Mouse (Mus musculus): ENCODE data around the gene Rbm19. TPM values are rescaled to one million over a fixed set of nuclear protein-coding genes. Genes with fewer than 3 reads are reported as not detected.

Rbm19 gene
- polyA plus RNA-seq, 1 experiment: 16.8 TPM

GRCm38 (mm10) chr5:120160923-120161658 is 44.8 kb downstream of the Rbm19 start:
- Histone ChIP-seq H3K4me1 (ENCODE audit: control insufficient read depth, insufficient read depth, low read length) (no peaks in the 10 kb centered on the region), H3K4me3 (ENCODE audit: insufficient read depth, low read length) (no peak overlapping the region)
- TF ChIP-seq CTCF (IDR thresholded peaks at IDR 0.05; ENCODE audit: borderline replicate concordance, insufficient read depth, low read length) (no peak), POLR2A (IDR thresholded peaks at IDR 0.05; ENCODE audit: low read depth, low read length) (no peak)

GRCm38 (mm10) chr5:120162689-120163088 is 46.4 kb downstream of the Rbm19 start:
- no peaks in the 10 kb centered on the region for H3K4me1 ChIP-seq (ENCODE audit: control insufficient read depth, insufficient read depth, low read length)
- H3K4me3 ChIP-seq (ENCODE audit: insufficient read depth, low read length): no peak overlapping the region
- no peak overlapping the region for H3K27ac ChIP-seq (ENCODE audit: insufficient read depth, low read length)
- no peak for TF ChIP-seq POLR2A (IDR thresholded peaks at IDR 0.05; ENCODE audit: low read depth, low read length)

More at GRCm38 (mm10) chr5:120160923-120161658, 44.8 kb downstream of the Rbm19 start:
- no peak overlapping the region for H3K27ac ChIP-seq (ENCODE audit: insufficient read depth, low read length)

GRCm38 (mm10) chr5:120163428-120163827 is 47.2 kb downstream of the Rbm19 start:
- no peak overlapping the region for H3K4me3 ChIP-seq (ENCODE audit: insufficient read depth, low read length)
- H3K27ac ChIP-seq (ENCODE audit: insufficient read depth, low read length): no peak overlapping the region
- no peaks in the 10 kb centered on the region for H3K4me1 ChIP-seq (ENCODE audit: control insufficient read depth, insufficient read depth, low read length)
- no peak for TF ChIP-seq CTCF (IDR thresholded peaks at IDR 0.05; ENCODE audit: borderline replicate concordance, insufficient read depth, low read length)
- TF ChIP-seq POLR2A (IDR thresholded peaks at IDR 0.05; ENCODE audit: low read depth, low read length): no peak

GRCm38 (mm10) chr5:120164450-120164849 is 48.2 kb downstream of the Rbm19 start:
- Histone ChIP-seq H3K4me3 (ENCODE audit: insufficient read depth, low read length) (no peak overlapping the region), H3K4me1 (ENCODE audit: control insufficient read depth, insufficient read depth, low read length) (no peaks in the 10 kb centered on the region), H3K27ac (ENCODE audit: insufficient read depth, low read length) (no peak overlapping the region)
- TF ChIP-seq CTCF (IDR thresholded peaks at IDR 0.05; ENCODE audit: borderline replicate concordance, insufficient read depth, low read length) (no peak), POLR2A (IDR thresholded peaks at IDR 0.05; ENCODE audit: low read depth, low read length) (no peak)

GRCm38 (mm10) chr5:120165061-120165942 is 49.0 kb downstream of the Rbm19 start:
- Histone ChIP-seq H3K4me3 (ENCODE audit: insufficient read depth, low read length) (no peak overlapping the region), H3K4me1 (ENCODE audit: control insufficient read depth, insufficient read depth, low read length) (no peaks in the 10 kb centered on the region), H3K27ac (ENCODE audit: insufficient read depth, low read length) (no peak overlapping the region)
- no peak for TF ChIP-seq POLR2A (IDR thresholded peaks at IDR 0.05; ENCODE audit: low read depth, low read length)
- TF ChIP-seq CTCF (IDR thresholded peaks at IDR 0.05; ENCODE audit: borderline replicate concordance, insufficient read depth, low read length): no peak

- H3K4me3 ChIP-seq (ENCODE audit: insufficient read depth, low read length): no peak overlapping the region
- TF ChIP-seq POLR2A (IDR thresholded peaks at IDR 0.05; ENCODE audit: low read depth, low read length): no peak
- TF ChIP-seq CTCF (IDR thresholded peaks at IDR 0.05; ENCODE audit: borderline replicate concordance, insufficient read depth, low read length): no peak
- no peaks in the 10 kb centered on the region for H3K4me1 ChIP-seq (ENCODE audit: control insufficient read depth, insufficient read depth, low read length)
- no peak overlapping the region for H3K27ac ChIP-seq (ENCODE audit: insufficient read depth, low read length)
These were observed 51.6 kb downstream of the Rbm19 start for GRCm38 (mm10) chr5:120167787-120168325.

- H3K4me1 ChIP-seq (ENCODE audit: control insufficient read depth, insufficient read depth, low read length): no peaks in the 10 kb centered on the region
- no peak overlapping the region for H3K27ac ChIP-seq (ENCODE audit: insufficient read depth, low read length)
- no peak for TF ChIP-seq CTCF (IDR thresholded peaks at IDR 0.05; ENCODE audit: borderline replicate concordance, insufficient read depth, low read length)
- TF ChIP-seq POLR2A (IDR thresholded peaks at IDR 0.05; ENCODE audit: low read depth, low read length): no peak
These were observed 55.8 kb downstream of the Rbm19 start for GRCm38 (mm10) chr5:120171865-120172728.

GRCm38 (mm10) chr5:120172729-120173101 is 56.5 kb downstream of the Rbm19 start:
- Histone ChIP-seq H3K4me1 (ENCODE audit: control insufficient read depth, insufficient read depth, low read length) (no peaks in the 10 kb centered on the region), H3K4me3 (ENCODE audit: insufficient read depth, low read length) (no peak overlapping the region), H3K27ac (ENCODE audit: insufficient read depth, low read length) (no peak overlapping the region)
- TF ChIP-seq CTCF (IDR thresholded peaks at IDR 0.05; ENCODE audit: borderline replicate concordance, insufficient read depth, low read length): no peak
- TF ChIP-seq POLR2A (IDR thresholded peaks at IDR 0.05; ENCODE audit: low read depth, low read length): no peak

More at GRCm38 (mm10) chr5:120171865-120172728, 55.8 kb downstream of the Rbm19 start:
- no peak overlapping the region for H3K4me3 ChIP-seq (ENCODE audit: insufficient read depth, low read length)

GRCm38 (mm10) chr5:120174317-120174716 is 58.1 kb downstream of the Rbm19 start:
- Histone ChIP-seq H3K4me1 (ENCODE audit: control insufficient read depth, insufficient read depth, low read length) (no peaks in the 10 kb centered on the region), H3K4me3 (ENCODE audit: insufficient read depth, low read length) (no peak overlapping the region), H3K27ac (ENCODE audit: insufficient read depth, low read length) (no peak overlapping the region)
- TF ChIP-seq CTCF (IDR thresholded peaks at IDR 0.05; ENCODE audit: borderline replicate concordance, insufficient read depth, low read length): no peak
- no peak for TF ChIP-seq POLR2A (IDR thresholded peaks at IDR 0.05; ENCODE audit: low read depth, low read length)

Data from embryonic fibroblast, embryonic 13.5 days (primary cell).